11 mouse cellular contexts compared by ENCODE assay signal in the genomic region with DNA sequence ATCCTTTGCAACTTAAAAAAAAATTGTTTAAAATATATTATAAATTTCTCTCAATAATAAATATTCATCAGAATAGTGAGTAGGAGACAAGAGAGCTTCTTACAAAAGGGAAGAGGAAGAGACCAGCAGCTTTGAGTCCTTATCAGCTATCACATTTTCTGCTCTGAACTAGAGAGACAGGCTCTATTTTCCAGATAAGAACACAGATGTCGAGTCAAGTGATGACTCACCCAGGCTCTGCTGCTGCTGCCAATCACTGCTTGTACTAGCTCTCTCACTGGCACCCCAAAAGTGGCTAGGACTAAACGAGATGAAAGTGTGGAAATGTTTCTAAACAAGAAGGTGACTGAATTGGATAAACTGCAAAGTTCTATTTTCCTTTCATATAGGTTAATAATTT. TPM values are rescaled to one million over a fixed set of nuclear protein-coding genes. Genes with fewer than 3 reads are reported as not detected.
DNase-seq lines count a peak whose midpoint lies in the region.
"Had no signal": no experiment of that assay in that cellular context is flagged by ENCODE, and none has a peak within 500 bp of the region (broad histone marks: within the 10 kb centered on the region; RNA-seq: fewer than 3 reads in every experiment).

No protein-coding gene starts in this region.

- DNase-seq in right cerebral cortex, adult 18-20 months = peak; percentile 27
- no peak for DNase-seq in right cerebral cortex, postnatal 36 days (ENCODE audit: low spot score in 2 of 2)
- peak; percentile 12 for DNase-seq in adrenal gland, postnatal 14 days
- DNase-seq in liver = peak; percentile 35
- no peak for DNase-seq in kidney, postnatal 25 days
- no peak for DNase-seq in kidney, adult 9 months
- DNase-seq in cerebellum, adult 8-10 months = no peak
- DNase-seq: cerebellum, adult 9-11 months; heart, postnatal 4 days; left cerebral cortex, postnatal 4 days; lung, embryonic 14.5 days had no signal

RNA-seq across cellular contexts. Expression of a gene that starts 39.5 kb away (rescaled TPM):
- 27.2 and 30.3 TPM in 2 replicates for total RNA-seq in adrenal gland, postnatal 14 days (2021)

RNA-seq across cellular contexts. Expression of a gene that starts 56.3 kb away (rescaled TPM):
- 1.5 and 2.6 TPM in 2 replicates for total RNA-seq in adrenal gland, postnatal 14 days (2021)
- total RNA-seq: heart, postnatal 4 days had no signal

Comparison
In these comparisons a context has a peak if more than half of its experiments do, and no peak if none do; other contexts are left out.
1. DNase-seq: peak in right cerebral cortex, adult 18-20 months (single experiment), adrenal gland, postnatal 14 days (single experiment) and liver (single experiment); none in right cerebral cortex, postnatal 36 days (0 of 2), kidney, postnatal 25 days (0 of 2), kidney, adult 9 months (single experiment) and cerebellum, adult 8-10 months (single experiment).